Comparison of ENCODE assay signal across 8 mouse cellular contexts in the genomic region with DNA sequence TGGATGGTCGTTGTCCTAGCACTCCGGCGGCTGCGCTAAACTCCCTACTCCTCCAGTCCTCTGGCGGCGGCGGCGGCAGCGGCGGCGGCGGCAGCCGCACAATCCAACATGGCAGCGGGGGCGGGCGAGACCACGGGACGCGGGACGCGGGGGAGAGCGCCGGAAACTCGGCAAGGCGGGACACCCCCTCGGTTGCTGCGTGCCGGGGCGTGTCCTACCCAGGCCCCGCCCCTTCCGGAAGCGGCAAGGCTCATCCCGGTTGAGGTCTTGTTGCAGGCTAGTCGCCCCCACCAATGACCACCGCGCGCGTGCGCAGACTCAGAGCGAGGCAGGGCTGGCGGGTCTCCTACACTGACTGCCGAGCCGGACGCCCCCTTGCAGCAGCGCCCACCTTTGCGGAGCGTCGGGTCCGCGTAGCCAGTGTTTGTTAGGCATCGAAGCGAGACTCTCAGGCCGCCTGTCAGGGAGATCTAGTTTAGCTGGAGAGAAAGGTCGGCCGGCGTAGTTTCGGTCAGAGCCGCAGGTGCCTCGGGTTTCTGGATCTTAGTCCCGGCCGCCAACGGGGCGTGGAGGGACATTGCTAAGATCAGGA. TPM values are rescaled to one million over a fixed set of nuclear protein-coding genes. Genes with fewer than 3 reads are reported as not detected.
DNase-seq lines count a peak whose midpoint lies in the region; ATAC-seq lines count a peak whose summit lies in the region.

A gene (minus strand): TSS at position 143 of the 592 bp plus-strand sequence.

- no peaks in the 10 kb centered on the region for H3K27me3 ChIP-seq in hindbrain, embryonic 14.5 days (ENCODE audit: control insufficient read depth, insufficient read depth, low read length)

- WGBS in hindbrain, embryonic 14.5 days: under 1% methylated on average over 47 of the region's 63 CpGs

- peak within 1 kb of the TSS; percentile 96 for H3K4me3 ChIP-seq in hindbrain, embryonic 14.5 days (replicated peaks; ENCODE audit: low read length)

- H3K4me1 ChIP-seq in hindbrain, embryonic 14.5 days (replicated peaks; ENCODE audit: control insufficient read depth, insufficient read depth, low read length): peaks cover 21% of the 10 kb centered on the region

- DNase-seq in R1 (ENCODE audit: low read depth, low spot score): peak; percentile 97
- DNase-seq in cerebellum, postnatal 25 days: peak; percentile 99
- peak; percentile 96 to 98 for DNase-seq in frontal cortex, postnatal 25 days (ENCODE audit: low spot score in 2 of 2)
- peak; percentile 98 for DNase-seq in hindbrain, embryonic 14.5 days (ENCODE audit: low spot score)
- DNase-seq in layer of hippocampus, postnatal 36 days: peak; percentile 99
- DNase-seq in lung, postnatal 36 days: peak; percentile 97
- peak; percentile 99 for DNase-seq in retina, postnatal 1 day
- DNase-seq in urinary bladder, adult 18-20 months (ENCODE audit: low spot score in 2 of 2): peak; percentile 95 to 97

- H3K36me3 ChIP-seq in hindbrain, embryonic 14.5 days (replicated peaks; ENCODE audit: control insufficient read depth, insufficient read depth): no peaks in the 10 kb centered on the region

- H3K9me3 ChIP-seq in hindbrain, embryonic 14.5 days (ENCODE audit: control insufficient read depth, low read length): no peaks in the 10 kb centered on the region

- peak; percentile 99 for ATAC-seq in hindbrain, embryonic 14.5 days (ENCODE audit: low FRiP score)

- H3K27ac ChIP-seq in hindbrain, embryonic 14.5 days: peak within 1 kb of the TSS; percentile 95

- H3K9ac ChIP-seq in hindbrain, embryonic 14.5 days: peak within 1 kb of the TSS; percentile 94

- peak within 1 kb of the TSS; percentile 95 for H3K4me2 ChIP-seq in hindbrain, embryonic 14.5 days (replicated peaks)

RNA-seq across cellular contexts. Expression of the gene that starts here (rescaled TPM):
- polyA plus RNA-seq in hindbrain, embryonic 14.5 days (2014; fragmentation: Nextera tagmentation; extraction: Ambion mirVana): 47.0 and 48.4 TPM in 2 replicates
- 100 to 1,000 TPM; 147 to 150 TPM for total RNA-seq in layer of hippocampus, postnatal 36 days (2021)

Comparison
In these comparisons a context has a peak if more than half of its experiments do, and no peak if none do; other contexts are left out.
1. Peak in every context shown above with its lines: DNase-seq, ATAC-seq, H3K4me3 ChIP-seq and H3K27ac ChIP-seq.